Mouse (Mus musculus): ENCODE measurements around the gene Gfm2.
"Not testable (repeated sequence)": the region's sequence is repeated elsewhere in the genome, so short reads cannot be mapped to it uniquely, and the experiment has no call there.

Gfm2 gene

DNA sequence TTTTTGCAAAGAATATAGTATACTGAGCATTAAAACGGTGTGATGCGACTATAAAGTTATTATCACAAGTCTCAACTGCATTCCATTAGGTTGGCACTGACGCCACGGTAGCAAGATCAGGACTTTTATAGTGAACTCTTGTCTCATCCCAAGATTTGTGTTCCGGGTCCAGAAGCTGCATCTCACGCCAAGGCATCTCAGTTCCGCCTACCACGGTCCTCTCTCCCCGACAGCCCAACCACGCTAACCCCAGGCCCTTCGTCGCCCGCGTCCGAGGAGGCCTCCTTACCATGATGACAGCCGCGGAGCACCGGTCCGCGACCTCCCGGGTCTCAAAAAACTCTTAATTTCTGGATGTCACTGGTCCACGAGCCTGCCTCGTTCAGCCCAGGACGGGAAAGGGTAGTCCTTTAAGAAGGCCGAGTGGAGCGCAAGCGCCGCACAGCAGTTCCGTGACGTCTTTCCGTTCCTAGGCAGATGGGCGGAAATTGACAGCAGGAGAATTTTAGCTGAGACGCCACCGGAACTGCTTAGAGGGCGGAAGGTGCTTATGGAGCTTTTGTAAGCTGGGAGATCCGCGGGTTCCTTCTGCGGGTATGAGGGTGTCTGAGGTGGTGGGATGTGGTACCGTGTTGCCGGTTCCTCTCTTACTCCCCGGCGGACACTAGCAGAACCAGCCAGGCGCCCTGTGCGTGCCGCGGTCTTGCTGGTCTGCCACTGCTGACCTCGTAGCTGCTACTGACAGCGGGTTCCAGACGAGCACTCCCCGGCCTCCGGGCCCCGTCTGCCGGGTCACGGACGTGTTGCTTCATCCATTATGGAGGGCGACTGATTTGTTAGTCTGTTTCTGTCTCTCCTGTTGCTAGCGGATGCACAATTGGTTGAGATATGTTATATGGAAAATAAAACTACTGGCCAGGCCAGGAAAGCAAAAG, at the start of gene Gfm2, which contains the start of gene Nsa2:
Gene Gfm2 (plus strand): TSS at position 472 of the 935 bp plus-strand sequence.
Gene Nsa2 (minus strand): TSS at position 472 of the 935 bp plus-strand sequence.
- DNase-seq, result peak; percentile 87

DNA sequence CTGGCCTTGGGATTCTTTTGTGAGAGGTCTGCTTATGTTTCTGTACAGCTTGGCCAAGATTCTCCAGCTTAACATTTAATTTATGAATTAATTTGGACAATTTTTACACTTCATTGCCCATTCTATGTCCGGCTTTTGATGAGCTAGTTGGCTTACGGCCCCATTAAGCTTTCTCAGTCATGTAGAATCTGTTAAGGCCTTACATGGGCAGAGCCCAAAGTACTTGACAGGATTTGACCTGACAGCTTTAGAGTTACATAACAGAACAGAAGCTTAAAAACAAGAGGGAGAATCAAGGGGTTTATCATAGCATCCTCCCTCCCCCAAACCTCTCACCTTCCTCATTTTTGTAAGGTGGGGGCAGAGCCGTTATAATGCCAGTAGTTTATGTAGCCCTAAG, 49.6 kb upstream of the Gfm2 start:
- DNase-seq, result no peak

DNA sequence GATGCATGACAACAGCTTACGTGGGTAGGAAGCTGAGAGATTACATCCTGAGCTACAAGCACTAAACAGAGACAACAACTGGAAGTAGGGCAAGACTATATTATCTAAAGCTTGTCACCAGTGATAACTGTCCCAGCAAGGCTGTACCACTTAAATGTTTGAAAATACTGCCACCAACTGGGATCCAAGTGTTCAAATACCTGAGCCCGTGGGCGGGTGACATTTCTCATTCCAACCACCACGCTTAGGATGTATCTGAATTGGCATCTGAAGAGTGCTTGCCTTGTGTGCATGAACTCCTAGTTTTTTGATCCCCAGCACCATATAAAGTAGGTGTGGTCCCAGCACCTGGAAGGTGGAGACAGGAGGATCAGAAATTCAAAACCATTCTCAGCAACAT, 42.0 kb upstream of the Gfm2 start:
- no peak for DNase-seq

DNA sequence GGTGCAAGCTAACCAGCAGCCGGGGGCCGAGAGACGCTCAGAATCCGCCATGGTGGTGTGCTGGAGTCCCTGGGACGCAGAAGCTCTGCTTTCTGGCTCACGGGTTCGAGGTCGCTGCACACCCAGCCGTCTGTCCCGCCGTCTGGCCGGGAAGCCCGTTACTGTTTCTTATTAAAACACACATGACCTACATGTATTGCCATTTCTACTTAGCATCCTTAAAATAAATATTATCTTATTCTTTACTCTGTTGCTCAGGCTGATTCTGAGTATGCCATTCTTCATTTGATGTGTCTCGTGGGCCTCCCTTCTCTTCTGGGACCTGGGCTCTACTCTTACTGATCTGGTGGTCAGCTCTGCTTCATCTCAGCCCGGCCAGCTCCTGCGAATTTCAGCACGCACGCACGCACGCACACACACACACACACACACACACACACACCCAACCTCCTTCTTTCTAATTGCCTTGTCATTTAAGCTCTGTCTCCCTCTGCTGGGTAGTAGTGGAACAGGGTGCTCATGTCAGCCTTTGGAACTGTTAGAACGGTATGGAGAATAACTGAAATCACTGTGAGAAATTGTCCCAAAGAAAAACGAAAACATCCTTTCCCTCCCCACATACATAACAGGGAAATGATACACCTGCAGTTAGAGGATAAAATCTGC, 38.4 kb upstream of the Gfm2 start, which contains the start of gene Gm6169:
Gene Gm6169 (minus strand): TSS at position 51 of the 666 bp plus-strand sequence.
- peak; percentile 10 for DNase-seq

DNA sequence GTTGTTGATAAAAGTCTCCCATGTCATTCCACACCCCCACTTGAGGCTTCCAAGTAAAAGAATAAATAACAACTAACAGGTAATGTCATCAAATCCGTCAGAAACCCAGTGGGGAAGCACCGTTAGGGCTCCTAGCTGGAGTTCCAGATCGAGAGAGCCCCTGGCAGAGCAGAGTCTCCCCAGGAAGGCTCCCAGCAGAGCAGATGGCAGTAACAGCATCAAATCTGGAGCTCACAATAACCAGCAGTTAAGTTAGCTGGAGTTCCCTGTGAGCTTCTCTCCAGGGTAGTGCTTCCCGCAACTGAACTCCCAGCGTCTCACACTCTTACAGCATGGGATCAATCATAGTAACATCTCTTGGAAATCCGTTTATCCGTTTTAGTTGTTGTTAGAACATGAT, 32.7 kb upstream of the Gfm2 start:
- DNase-seq, result no peak

DNA sequence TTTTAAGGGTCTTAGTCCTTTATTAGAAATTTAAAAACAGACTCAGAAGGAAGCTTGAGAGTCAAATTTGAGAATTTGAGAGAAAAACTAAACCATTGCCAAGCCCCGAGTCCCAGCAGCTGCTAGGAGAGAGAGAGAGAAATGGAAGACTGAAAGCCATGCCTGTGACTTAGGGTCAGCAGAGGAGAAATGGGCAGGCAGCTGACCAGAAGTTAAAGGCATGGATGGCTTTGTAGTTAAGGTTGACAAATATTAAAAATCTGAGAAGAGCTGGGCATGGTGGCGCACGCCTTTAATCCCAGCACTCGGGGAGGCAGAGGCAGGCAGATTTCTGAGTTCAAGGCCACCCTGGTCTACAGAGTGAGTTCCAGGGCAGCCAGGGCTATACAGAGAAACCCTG, 30.0 kb upstream of the Gfm2 start:
- not testable (repeated sequence) for DNase-seq

DNA sequence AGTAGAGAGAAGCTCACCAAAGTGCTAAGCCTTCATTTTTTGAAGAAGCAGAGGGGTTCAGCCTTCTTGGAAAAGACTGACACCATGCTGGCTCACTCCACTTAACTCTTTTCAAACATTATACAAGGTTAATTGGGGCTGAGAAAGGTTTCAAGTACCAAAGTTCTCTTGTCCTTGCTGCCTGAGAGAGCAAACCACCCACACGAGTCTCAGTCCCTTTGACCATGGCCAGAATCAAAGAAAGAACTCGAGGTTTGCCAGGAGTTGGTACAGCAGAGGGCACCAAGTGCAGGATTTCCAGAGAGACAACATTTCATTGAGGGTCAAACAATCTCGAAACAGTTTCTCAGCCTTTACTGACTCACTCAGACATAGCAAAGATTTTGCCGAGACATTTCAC, 28.7 kb upstream of the Gfm2 start:
- DNase-seq, result no peak

DNA sequence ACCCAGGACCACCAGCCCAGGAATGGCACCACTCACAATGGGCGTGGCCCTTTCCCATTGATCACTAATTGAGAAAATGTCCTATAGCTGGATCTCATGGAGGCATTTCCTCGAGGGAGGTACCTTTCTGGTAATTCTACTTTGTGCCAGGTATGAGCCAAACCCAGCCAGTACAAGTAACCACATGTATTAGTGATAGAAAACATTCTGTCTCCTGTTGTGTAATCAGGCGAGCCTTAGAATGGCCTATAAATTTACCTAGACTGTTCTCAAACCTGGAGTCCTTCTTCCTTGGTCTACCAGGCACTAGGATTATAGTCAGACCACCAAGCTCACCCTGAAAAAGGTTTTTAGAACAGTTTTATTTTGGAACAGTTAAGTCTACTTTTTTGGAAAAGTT, 16.4 kb upstream of the Gfm2 start:
- no peak for DNase-seq

DNA sequence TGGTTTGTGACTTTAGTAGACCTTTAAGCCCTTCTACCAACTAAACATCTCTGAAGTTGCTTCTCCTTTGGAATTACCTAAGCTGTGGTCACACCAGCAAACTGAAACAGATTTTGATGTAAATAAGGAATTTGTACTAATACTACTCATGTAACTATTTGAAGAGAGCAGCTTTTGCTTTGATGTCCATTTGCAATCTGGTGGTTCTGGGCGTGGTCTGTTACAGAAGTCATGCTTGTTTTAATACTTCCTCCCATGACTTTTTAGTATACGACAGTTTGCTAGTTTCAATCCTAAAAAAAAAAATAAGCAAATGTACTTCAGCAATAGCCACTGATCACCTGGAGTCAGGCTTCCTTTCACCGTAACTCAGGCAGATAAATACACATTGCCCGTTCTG, 8.1 kb upstream of the Gfm2 start:
- DNase-seq, result not testable (repeated sequence)

DNA sequence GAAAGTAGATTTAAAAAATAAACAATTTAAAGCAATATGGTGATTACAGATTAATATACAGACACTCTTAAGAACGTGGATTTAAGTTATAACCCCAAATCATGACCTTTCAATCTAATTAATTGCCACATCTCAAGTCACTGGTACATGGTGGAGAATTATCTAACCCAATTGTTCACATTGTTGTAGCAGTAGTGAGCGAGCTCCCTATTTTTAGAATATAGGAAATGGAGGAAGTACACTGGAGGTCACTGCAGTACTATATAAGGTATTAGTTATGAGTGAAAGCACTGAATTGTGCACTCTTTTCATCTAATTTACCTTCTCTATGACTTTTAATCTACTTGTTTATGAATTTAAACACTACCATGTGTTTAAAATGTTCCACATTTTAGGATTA, 7.3 kb upstream of the Gfm2 start:
- not testable (repeated sequence) for DNase-seq

DNA sequence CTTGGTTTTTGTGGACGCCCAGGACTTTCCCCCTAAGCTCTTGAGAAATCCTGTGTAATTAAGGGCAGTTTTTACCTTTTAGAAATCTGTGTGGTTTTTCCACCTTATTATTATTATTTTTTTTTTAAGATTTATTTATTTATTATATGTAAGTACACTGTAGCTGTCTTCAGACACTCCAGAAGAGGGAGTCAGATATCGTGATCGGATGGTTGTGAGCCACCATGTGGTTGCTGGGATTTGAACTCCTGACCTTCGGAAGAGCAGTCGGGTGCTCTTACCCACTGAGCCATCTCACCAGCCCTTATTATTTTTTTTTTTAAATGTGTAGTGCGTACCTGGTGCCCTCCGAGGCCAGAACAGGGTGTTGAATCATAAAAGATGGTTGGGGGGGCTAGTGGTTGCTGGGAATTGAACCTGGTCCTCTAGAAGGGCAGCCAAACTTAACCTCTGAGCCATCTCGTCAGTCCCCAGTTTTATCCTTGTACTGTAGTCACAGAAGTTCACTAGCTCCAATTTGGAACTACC, 731 bp downstream of the Gfm2 start:
- not testable (repeated sequence) for DNase-seq

DNA sequence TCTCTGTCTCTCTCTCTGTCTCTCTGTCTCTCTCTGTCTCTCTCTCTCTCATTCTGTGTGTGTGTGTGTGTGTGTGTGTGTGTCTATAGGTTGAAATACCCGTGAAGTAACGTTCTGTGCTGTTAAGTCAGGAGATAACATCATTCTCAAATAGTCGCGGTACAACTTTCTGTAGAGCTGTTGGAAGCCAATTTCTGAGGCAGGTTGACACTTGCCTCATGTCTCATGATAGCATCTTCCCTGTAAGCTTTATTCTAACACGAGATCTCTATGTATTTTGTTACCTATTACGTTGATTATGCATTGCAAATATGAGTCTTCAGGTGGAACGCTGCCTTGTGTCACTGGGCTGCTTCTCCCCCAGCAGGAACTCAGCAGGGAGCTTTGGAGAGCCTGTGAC, 4.6 kb downstream of the Gfm2 start:
- no peak for DNase-seq

DNA sequence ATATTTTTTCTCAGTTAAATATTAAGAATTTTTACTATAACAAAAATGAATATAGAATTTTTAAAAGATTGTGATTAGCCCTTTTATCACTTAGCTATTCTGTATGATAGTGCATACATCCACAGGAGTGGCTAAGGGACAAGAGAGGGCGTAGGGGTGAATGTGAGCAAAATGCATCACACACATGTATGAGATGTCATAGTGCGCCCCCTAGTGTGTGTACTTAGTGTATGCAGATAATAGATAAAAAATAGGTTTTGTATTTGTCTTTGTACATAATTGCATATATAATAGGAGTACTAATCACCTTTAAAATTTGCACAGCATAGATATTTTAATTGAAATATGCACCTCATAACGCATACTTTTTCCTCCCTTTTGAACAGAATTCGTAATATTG, 8.1 kb downstream of the Gfm2 start:
- DNase-seq, result no peak

DNA sequence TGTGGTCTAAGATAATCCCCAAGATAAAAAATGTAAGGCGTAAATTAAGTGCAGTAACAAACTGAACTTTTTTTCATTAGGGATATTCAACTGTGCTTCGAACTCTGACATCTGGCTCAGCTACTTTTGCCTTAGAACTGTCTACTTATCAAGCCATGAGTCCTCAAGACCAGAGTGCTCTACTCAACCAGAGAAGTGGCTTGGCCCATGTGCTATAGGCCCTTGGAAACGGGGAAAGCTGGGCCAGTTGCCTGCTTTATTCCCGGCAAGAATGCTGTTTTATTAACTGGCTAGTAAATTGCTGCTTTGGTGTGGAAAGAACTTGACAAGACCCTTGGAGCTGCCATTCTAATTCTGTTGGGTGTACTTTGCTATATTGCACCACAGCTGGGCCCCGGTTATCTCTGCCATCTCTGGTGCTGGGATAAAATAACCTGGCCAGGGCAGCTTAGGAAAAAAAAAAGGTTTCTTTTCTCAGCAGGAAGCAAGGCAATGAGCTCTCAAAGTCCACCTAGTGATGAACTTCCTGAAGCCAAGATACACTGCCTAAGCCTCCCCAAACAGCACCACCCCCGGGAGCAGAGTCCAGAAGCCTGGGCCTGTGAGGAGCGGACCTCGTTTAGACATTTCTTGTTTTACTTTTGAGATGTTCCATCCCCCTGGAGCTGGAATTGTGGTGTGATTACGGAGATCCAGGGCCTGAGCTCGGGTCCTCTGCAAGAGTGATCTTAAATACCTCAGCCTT, 38.0 kb downstream of the Gfm2 start:
- no peak for DNase-seq

DNA sequence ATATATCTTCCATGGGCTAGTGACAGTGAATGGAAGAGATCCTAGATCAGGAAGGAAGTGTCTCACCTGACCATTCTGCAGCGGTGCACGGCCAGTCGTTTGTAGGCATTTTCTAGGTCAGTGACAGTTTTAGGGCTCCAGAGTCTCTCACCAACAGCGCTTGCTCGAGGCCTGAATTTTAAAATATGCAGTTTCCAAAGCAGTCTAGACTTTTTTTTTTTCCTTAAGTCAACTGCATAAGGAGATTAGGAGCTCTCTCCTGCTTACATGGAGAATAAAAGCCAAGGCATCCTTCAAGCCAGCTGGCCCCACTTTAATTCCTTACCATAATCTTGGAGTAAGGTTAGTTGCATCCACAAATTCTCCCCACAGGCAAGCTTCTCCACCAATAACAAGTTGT, 39.0 kb downstream of the Gfm2 start:
- DNase-seq, result no peak

DNA sequence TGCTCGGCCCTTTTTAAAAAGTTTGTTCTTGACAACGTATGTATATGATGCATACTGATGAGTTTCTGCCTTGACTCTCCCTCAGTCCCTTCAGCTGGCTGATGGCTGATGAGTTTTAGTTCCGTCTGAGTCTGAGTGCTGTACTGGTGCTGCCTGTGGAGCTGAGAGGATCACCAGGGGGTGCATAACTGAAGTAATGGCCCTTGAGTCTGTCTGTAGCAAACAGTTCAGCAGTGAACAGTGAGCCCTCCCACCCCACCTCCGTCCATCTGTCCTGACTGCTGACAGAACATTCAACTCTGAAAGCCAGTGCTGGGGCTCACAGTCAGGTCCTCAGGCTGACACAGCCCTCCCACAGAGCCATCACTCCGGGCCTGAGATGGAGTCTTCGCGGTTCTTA, 41.2 kb downstream of the Gfm2 start:
- DNase-seq, result no peak

DNA sequence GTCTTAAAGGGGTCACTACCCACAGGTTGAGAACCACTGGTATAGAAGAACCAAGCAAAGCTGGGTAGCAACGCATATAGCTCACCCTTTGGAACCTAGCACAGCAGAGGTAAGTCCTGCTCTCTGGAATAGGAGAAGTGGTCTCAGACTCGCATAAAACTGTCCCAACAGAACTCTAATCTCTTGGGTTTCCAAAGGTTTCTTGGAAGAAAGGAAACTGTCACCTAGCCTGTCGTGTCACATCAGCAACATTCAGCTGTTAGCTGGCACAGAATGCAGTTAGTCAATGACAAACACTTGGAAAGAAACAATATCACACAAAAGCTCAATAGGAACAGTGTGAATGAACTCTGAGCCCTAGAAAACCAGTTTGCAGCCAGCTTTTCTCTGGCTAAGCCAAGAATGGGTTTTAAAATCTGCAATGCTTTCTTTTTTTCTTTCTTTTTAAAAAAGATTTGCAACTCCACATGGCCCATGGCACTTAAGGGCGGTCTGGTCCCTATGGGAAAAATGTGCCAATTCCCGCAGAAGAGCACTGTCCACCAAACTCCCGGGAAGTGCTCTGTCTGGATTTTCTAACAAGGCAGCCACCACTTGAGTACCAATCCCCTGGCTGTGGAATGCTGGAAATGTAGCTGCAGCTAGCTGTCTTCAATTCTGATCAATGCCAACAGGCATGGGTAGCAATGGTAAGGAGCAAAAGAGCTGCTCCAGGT, 42.5 kb downstream of the Gfm2 start:
- DNase-seq, result no peak

DNA sequence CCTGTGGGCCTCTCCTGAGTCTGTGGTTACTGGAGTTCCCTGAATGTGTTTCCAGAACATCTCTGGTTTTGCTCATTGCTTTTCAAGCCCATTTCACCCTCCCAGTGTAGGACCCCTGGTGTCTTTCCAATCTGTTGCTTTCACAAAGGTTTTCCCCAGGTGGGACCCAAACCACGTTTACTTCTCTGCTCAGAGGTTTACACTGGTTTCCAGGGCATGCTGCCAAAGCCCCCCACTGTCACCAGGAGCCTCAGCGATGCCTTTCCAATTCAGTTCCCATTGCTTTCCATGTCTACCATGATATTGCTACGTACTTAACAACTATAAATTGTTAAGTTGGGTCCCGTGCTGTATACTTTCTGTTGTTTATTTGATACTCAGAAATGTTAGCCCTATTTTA, 45.1 kb downstream of the Gfm2 start:
- DNase-seq, result no peak

DNA sequence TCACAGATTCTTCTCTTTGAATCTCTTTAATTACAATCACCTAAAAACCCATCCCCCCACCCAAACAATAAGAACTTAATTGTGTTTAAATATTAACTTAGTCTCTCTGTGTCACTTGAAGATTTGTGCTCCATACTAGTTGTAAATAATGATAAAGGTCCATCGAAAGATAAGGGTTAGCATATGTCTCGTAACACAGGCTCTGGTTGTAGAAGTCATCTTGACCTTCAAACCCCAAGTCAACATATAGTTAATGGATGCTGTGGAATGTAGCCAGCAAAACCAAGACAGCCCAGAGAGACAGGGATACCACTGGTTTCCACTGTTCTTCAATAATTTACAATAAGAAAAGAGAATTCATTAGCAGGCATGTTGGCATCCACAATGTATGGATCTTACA, 46.4 kb downstream of the Gfm2 start:
- no peak for DNase-seq

DNA sequence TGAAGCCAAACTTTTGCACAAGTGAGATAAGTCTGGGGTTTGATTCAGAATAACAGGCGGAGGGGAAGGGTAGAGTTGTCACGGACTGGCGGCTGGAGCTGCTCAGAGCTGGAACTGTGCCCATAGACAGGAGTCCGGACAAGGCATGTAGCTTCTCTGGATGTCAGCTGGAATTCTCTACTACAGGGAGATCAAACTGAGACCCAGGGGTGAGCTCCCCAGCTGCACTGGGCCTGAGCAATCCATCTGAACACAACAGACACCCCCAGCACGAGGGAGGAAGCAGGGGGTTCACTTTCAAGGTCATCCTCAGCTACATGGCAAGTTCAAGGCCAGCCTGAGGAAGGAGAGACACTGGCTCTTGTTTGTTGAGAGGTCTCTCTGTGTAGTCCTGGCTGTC, 46.9 kb downstream of the Gfm2 start:
- no peak for DNase-seq

DNA sequence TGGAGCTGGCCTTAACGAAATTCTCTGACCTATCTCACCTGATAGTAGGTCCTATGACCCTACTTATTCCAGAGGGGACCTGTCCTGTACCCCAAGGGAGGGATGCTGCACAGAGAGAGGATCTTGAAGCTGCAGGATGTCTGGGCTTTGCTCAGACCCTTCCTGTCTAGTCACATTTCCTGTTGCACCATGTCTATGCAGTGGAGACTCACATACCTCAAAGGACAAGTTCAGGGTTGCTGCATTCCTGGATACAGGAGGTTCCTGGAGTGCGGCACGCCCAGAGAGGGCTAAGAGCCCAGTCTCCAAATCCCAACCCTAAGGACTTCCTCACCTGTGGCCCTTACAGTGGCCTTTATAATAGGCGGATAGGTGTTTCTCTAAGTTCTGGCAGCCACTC, 48.6 kb downstream of the Gfm2 start:
- DNase-seq, result no peak

DNA sequence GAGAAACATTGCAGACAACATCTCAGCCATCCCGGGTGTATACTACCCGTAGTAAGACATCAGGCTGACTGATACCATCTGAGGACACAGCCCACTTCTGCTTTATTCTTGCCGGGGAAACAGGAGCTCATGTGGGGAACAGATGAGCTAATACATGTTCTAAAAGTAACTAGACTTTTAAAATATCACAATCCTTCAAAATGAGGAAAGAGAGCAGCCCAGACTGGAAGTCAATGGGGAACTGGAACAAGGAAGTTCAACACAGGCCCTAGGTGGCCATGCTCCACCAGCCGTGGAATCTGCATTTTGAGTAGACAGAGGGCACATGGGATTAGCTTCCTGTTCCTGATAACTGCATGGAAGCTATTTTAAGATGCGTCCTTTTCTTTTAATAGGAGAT, 50.0 kb downstream of the Gfm2 start:
- no peak for DNase-seq

DNA sequence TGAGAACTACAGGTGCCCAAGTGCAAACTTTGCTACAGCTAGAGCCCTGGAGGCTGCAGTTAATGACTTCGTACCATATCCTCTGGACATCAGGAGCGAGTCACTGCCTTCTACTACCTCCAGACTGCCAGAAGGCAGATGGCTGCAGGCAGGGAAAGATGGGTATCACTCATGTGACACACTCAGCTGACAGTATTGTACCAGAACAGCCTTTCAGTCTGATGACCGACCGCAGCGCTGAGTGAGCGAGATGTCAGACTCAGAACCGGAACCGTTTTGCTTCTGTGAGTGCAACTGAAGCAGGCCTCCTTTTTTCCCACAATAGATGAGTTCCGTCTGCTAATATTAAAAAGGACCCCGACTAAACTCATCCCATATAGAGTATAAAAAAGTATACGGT, 54.9 kb downstream of the Gfm2 start:
- no peak for DNase-seq
